Mouse (Mus musculus) cerebellum, postnatal 25 days (tissue): ENCODE measurements around the gene Klrb1a.

Experiments used
- DNase-seq, 2 experiments: peaks; one replicate each; pipeline ENCODE4 v3.0.0; 2021; ENCODE audit warnings: mixed read lengths in 2 of 2

The Klrb1a gene

DNA sequence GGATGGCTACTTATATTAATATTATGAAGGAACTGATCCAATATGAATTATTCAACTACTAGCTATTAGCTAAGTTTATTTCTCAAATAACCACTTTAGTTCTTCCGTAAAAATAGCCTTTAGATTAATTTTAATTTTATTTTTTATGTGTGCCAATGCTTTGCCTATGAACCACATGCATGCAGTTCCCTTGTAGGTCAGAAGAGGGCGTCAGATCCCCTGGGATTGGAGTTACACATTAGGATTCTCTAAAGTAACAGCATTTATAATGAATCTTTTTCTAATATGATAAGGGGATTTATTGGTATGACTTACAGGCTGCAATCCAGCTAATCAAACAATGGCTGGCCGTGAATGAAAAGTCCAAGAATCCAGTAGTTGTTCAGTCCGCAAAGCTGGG, 23.8 kb downstream of the Klrb1a start:
- no peak for DNase-seq

DNA sequence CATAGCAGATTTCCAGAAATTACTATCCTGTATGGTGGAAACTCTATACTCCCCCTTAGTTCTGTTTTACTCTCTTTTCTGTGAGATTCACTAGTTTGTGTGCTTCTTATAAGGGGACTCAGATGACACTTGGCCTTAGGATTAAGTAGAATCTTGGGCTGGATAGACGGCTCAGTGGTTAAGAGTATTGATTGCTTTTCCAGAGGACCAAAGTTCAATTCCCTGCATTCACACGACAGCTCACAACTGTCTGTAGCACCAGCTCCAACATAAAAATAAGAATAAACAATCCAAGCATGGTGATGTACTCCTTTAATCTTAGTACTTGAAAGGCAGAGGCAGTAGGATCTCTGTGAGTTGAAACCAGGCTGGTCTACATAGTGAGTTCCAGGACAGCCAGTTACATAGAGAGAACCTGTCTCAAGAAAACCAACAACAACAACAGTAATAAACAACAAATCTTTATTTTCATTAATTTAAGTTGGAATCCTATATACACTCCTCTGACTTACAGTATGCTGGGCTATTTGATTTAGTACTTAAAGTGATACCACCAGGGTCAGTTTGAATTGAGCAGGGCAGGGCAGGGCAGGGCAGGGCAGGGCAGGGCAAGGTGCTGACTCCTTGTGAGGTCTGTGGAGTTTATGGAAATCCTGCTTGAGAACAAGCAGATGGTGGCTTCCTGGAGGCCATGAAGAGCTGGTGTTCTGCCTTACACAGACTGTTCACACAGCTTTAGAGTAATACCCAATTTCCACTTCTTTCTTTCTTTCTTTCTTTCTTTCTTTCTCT, 24.9 kb downstream of the Klrb1a start:
- DNase-seq = no peak

DNA sequence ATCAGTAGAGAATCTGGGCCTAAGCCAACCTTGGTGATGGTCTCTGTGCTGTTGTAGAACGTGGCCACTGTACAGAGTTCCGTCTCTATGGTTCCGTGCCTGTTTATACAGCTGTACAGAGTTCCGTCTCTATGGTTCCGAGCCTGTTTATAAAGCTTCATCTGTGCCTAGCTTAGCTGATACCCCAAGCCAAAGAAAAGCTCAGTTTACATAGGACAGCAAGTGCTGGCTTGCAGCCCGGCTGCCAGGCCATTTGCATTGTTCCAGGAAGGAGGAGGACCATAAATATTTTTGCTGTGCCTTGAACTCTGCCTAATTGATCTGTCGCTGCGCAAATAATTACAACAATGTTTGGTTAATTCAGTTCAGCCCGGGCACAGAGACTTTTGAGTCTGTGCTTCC, 26.2 kb downstream of the Klrb1a start:
- peak; percentile 50 to 61 for DNase-seq

DNA sequence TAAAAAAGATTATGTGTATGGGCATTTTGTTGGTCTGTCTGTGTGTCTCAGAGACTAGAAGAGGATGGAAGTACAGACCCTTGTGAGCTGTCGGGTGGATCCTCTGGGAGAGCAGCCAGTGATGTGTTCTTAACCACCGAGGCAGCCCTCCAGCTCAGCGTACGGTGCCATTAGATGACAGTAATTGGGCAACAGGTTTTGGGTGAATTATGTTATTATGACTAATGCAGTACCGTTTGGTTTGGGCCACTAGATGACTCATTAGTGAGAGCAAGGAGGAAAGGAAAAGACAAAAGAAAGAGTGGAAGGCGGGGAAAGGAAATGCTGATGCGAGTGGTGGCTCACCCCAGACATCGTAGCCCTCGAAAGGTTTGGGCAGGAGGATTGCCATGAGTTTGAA, 28.7 kb downstream of the Klrb1a start:
- no peak for DNase-seq

DNA sequence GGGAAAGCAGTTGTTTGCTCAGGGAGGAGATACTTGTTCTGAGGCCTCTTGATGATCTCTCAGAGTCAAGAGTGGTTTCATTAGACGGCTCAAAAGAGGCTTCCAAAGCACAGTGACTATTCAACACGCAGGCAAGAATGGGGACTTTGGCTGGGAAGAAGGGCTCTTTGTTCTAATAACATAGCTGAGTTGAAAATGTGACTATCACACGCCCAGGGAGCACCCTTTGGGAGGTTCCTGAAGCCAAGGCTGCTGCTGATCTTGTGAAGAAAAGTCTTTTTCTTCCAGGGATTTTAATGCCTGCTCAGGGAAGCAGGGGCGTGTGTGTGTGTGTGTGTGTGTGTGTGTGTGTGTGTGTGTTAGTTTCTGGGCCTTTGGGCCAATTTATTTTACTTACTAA, 33.9 kb downstream of the Klrb1a start:
- no peak for DNase-seq

DNA sequence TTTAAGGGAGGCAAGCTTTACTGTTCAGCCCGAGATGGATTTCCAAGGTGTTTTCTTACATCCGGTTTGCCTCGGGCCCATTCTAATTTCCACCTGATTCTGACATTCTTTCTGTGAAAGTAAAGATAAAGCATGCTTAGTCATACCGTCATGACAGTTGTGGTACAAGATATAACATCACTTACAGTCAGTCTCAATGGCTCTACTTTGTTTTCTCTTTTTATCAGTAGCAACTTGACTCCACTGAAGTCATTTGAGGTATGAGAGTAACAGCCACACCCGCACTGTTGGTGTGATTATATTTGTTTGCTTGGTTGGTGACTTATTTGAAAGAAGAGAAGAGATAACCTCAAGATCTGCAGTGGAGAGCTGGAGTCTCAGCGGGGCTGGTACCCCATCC, 35.7 kb downstream of the Klrb1a start:
- DNase-seq = no peak

DNA sequence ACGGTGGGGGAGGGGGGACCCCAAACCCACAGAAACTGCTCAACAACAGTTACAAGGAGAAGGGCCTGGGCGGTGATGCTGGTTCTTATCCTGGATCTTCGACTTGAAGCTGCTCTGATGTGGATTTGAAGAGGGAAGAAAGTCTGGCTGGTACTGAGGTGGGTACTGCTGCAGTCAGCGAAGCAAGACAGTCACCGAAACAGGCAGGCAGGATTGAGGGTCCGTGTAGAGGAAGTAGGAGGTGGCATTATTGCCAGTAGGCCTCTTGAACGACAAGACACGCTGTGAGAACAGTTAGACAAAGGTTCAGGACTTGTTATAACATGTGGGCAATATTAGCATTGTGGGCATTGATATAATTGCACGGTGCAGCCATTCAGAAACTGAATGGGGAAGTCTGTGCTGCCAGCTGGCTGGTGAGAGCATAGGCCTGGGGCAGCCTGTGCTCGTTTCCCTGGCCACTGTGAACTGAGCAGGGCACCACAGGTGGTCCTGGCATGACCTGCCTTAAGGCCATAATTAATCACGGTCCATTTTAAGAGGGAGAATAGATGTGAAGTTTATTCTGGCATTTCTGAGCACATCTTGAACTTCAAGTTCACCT, 37.6 kb downstream of the Klrb1a start:
- DNase-seq = peak in 1 of 2 experiments; percentile 21

DNA sequence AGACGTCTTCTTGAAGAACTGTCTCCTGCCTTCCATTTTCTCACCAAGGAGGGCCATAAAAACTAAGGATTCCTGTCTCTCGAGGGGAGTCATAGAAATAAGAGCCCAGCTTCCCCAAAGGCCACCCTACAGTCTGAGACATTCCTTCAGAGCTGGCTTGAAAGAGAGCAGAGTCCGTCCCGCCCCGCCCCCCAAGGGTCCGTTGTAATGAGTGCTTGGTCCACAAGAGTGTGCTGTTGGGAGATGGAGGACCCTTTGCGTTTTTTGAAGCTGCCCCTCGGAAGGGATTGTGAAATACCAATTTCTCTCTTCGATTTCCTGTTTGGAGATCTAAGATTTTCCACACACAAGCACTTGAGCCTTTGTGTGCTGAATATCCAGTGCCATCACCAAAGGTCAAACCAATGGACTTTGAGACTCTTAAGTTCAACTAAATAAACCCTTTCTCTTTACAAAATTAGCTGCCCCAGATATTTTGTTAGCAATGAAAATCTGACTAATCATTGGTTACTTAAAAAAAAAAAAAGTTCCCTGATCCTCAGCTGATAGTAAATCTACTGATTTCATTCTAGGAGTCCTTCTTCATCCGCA, 39.2 kb downstream of the Klrb1a start:
- peak in 1 of 2 experiments; percentile 28 for DNase-seq

DNA sequence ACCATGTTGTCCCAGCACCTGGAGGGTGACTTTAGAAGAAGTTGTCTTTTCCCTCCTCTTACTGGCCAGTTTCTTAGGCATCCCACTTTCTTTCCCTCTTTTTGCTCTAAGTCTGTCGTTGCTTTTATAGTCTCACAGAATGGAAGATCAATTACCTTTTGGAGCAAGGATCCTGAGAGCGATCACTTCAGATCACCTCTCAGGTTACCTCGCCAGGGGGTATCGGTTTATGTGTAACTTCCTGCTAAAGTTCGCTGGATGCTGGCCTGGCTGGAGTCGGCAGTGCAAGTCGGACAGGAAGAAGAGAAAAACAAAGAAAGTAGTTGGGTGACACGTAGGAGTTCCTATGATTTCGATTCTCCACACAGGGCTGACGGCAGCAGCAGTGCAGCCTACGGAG, 41.8 kb downstream of the Klrb1a start, which contains the start of gene A2ml1:
Gene A2ml1, minus strand, starts transcription at position 101 of the 400 bp plus-strand sequence.
- DNase-seq = no peak

DNA sequence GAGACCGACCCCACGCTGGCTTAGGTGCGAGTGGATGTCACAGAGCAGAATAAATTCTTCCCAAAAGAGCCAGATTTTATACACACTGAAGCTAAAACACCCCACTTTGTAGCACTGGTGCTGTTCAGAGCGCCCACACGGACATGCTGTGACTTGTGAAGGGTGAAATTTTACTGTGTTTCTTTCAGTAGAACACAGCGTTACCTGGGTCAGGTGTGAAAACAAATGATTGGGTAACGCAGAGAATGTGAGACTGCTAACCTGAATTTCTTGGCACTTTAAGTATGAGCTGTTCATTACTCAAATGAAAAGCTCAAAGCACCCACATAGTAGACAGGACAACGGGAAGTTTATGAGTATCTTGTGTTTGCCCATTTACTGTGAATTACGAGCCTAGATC, 46.0 kb downstream of the Klrb1a start:
- no peak for DNase-seq

DNA sequence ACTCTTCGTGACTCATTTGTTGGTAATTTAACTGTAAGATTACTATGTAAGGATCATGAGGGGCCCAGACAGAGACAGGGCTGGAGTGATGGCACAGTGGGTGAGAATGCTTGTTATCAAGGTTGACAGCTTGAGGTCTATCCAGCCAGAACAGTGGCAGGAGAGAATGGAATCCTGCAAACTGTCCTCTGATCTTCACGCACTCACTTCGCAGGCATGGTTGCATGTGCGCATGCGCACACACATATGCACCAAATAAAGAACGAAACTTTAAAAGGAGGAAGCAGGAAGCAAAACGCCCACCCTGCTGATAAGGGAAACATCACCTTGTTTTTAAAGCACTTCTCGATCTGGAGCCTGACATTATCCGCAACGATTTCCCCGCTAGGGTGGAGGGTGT, 56.7 kb downstream of the Klrb1a start:
- no peak for DNase-seq
